Mouse (Mus musculus): ENCODE data around the gene Kpna1.

- TF ChIP-seq CTCF (IDR thresholded peaks at IDR 0.05; ENCODE audit: extremely low read depth, insufficient read length, insufficient replicate concordance, low read depth, low read length) (no peak), POLR2A (IDR thresholded peaks at IDR 0.05; ENCODE audit: low read depth, low read length) (no peak)
Measured at GRCm38 (mm10) chr16:36056416-36056815, 77.9 kb downstream of the Kpna1 start.
